Mouse (Mus musculus): ENCODE data around the gene Efcab11. TPM values are rescaled to one million over a fixed set of nuclear protein-coding genes. Genes with fewer than 3 reads are reported as not detected.

Efcab11 gene
- 0.34 and 0.48 TPM in 2 replicates for polyA plus RNA-seq (2012; rRNA removed)

GRCm38 (mm10) chr12:99884269-99885261, at the start of gene Efcab11, which contains the start of gene Tdp1:
TSS of gene Efcab11 (minus strand) at chr12:99884439.
TSS of gene Tdp1 (plus strand) at chr12:99884517.
- under 1% methylated on average over 71 of the region's 73 CpGs for WGBS

GRCm38 (mm10) chr12:99933630-99934029, 49.4 kb upstream of the Efcab11 start:
- WGBS, result 64% methylated on average over 3 of the region's 3 CpGs
- no peak for DNase-seq
- Histone ChIP-seq H3K4me1 (ENCODE audit: control insufficient read depth, insufficient read depth, low read length) (no peaks in the 10 kb centered on the region), H3K4me3 (replicated peaks; ENCODE audit: extremely low read depth, low read depth, low read length) (no peak overlapping the region)
- no peak for TF ChIP-seq POLR2A (IDR thresholded peaks at IDR 0.05; ENCODE audit: borderline replicate concordance, extremely low read depth, low read depth, low read length)
- TF ChIP-seq CTCF (IDR thresholded peaks at IDR 0.05; ENCODE audit: insufficient read depth, low read length), result no peak

More at GRCm38 (mm10) chr12:99884269-99885261, at the start of gene Efcab11, which contains the start of gene Tdp1:
- H3K4me1 ChIP-seq (ENCODE audit: control insufficient read depth, insufficient read depth, low read length), result 0 out of 2 replicates have a peak, but pooled peaks cover 5% of the 10 kb centered on the region
- peak within 1 kb of the TSS; percentile 77 for H3K4me3 ChIP-seq (replicated peaks; ENCODE audit: extremely low read depth, low read depth, low read length)
- DNase-seq, result peak; percentile 88
- TF ChIP-seq CTCF (IDR thresholded peaks at IDR 0.05; ENCODE audit: insufficient read depth, low read length) (no peak), POLR2A (IDR thresholded peaks at IDR 0.05; ENCODE audit: borderline replicate concordance, extremely low read depth, low read depth, low read length) (0 out of 2 replicates have a peak, but pooled peaks have one; percentile 35)

GRCm38 (mm10) chr12:99932245-99932644, 48.0 kb upstream of the Efcab11 start:
- Histone ChIP-seq H3K4me3 (replicated peaks; ENCODE audit: extremely low read depth, low read depth, low read length) (no peak overlapping the region), H3K4me1 (ENCODE audit: control insufficient read depth, insufficient read depth, low read length) (no peaks in the 10 kb centered on the region)
- 91% methylated on average over 4 of the region's 4 CpGs for WGBS
- DNase-seq, result no peak
- TF ChIP-seq POLR2A (IDR thresholded peaks at IDR 0.05; ENCODE audit: borderline replicate concordance, extremely low read depth, low read depth, low read length) (no peak), CTCF (IDR thresholded peaks at IDR 0.05; ENCODE audit: insufficient read depth, low read length) (no peak)

DNA sequence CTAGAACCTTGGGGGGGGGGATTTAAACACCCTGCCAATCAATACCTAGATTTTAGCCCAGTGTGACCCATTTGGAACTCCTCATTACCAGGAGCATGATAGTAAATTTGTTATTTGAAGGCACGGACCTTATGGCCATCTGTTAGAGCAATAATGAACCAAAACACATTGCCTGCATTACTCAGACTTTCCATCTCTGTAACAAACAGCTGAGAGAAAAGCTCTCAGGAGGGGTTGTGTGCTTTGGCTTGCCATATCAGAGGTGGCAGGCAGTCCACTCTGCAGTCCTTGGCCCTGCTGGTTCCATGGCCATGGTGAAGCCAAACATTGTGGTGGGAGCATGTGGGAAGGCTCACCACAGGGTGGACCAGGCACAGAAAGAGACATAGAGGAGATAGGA, 44.9 kb upstream of the Efcab11 start:
- WGBS, result 81% methylated on average over 1 of the region's 1 CpGs
- no peak for DNase-seq
- no peak overlapping the region for H3K4me3 ChIP-seq (replicated peaks; ENCODE audit: extremely low read depth, low read depth, low read length)
- no peaks in the 10 kb centered on the region for H3K4me1 ChIP-seq (ENCODE audit: control insufficient read depth, insufficient read depth, low read length)
- TF ChIP-seq POLR2A (IDR thresholded peaks at IDR 0.05; ENCODE audit: borderline replicate concordance, extremely low read depth, low read depth, low read length) (no peak), CTCF (IDR thresholded peaks at IDR 0.05; ENCODE audit: insufficient read depth, low read length) (no peak)

DNA sequence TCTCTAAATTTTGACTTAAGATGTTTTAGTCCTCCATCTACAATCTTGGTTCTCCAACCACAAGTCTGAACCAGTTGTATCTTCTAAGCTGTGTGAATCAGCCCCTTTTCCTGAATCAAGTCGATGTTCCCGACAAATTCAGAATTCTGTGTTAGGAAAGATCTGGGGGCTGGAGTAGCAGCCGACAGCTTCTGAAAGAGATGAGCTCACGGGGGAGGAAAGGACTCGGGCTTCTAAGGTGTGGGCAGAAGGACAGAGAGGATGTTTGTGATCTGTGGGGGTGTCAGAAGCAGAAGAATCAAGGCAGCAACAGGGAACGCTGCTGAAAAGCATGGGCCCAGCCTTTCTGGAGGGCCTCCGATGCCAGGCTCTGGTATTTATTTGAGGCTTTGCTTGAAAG, 44.1 kb upstream of the Efcab11 start:
- TF ChIP-seq POLR2A (IDR thresholded peaks at IDR 0.05; ENCODE audit: borderline replicate concordance, extremely low read depth, low read depth, low read length) (no peak), CTCF (IDR thresholded peaks at IDR 0.05; ENCODE audit: insufficient read depth, low read length) (no peak)
- H3K4me3 ChIP-seq (replicated peaks; ENCODE audit: extremely low read depth, low read depth, low read length), result no peak overlapping the region
- H3K4me1 ChIP-seq (ENCODE audit: control insufficient read depth, insufficient read depth, low read length), result no peaks in the 10 kb centered on the region
- DNase-seq, result no peak
- WGBS, result 88% methylated on average over 7 of the region's 7 CpGs

- no peak for TF ChIP-seq POLR2A (IDR thresholded peaks at IDR 0.05; ENCODE audit: borderline replicate concordance, extremely low read depth, low read depth, low read length)
- no peak for TF ChIP-seq CTCF (IDR thresholded peaks at IDR 0.05; ENCODE audit: insufficient read depth, low read length)
Observed at GRCm38 (mm10) chr12:99923703-99924102, 39.5 kb upstream of the Efcab11 start.

GRCm38 (mm10) chr12:99923131-99923606, 38.9 kb upstream of the Efcab11 start:
- H3K4me1 ChIP-seq (ENCODE audit: control insufficient read depth, insufficient read depth, low read length), result no peaks in the 10 kb centered on the region
- no peak overlapping the region for H3K4me3 ChIP-seq (replicated peaks; ENCODE audit: extremely low read depth, low read depth, low read length)
- WGBS, result 75% methylated on average over 5 of the region's 5 CpGs
- DNase-seq, result no peak
- TF ChIP-seq CTCF (IDR thresholded peaks at IDR 0.05; ENCODE audit: insufficient read depth, low read length) (no peak), POLR2A (IDR thresholded peaks at IDR 0.05; ENCODE audit: borderline replicate concordance, extremely low read depth, low read depth, low read length) (no peak)

More at GRCm38 (mm10) chr12:99923703-99924102, 39.5 kb upstream of the Efcab11 start:
- H3K4me3 ChIP-seq (replicated peaks; ENCODE audit: extremely low read depth, low read depth, low read length), result no peak overlapping the region
- no peak for DNase-seq
- 87% methylated on average over 5 of the region's 5 CpGs for WGBS
- no peaks in the 10 kb centered on the region for H3K4me1 ChIP-seq (ENCODE audit: control insufficient read depth, insufficient read depth, low read length)

DNA sequence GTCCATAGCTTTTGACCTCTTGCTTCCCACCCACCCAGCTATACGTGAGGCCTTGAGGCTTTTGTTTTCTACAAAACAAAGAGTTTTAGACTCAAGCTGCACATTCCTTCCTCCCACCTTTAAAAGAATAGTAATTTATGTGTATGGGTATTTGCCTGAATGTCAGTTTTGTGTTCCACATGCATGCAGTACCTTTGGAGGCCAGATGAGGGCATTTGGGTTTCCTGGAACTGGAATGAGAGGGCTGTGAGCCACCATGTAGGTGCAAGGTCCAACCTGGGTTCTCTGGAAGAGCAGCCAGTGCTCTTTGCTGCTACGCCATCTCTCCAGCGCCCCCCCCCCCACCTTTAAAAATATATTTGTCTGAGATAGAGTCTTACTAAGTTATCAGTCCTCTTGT, 36.8 kb upstream of the Efcab11 start:
- H3K4me1 ChIP-seq (ENCODE audit: control insufficient read depth, insufficient read depth, low read length), result no peaks in the 10 kb centered on the region
- 89% methylated on average over 3 of the region's 3 CpGs for WGBS
- no peak overlapping the region for H3K4me3 ChIP-seq (replicated peaks; ENCODE audit: extremely low read depth, low read depth, low read length)
- TF ChIP-seq CTCF (IDR thresholded peaks at IDR 0.05; ENCODE audit: insufficient read depth, low read length) (peak; percentile 27; the same call in 1 of the 2 replicates), POLR2A (IDR thresholded peaks at IDR 0.05; ENCODE audit: borderline replicate concordance, extremely low read depth, low read depth, low read length) (no peak)
- DNase-seq, result no peak

GRCm38 (mm10) chr12:99919636-99920035, 35.4 kb upstream of the Efcab11 start:
- DNase-seq, result no peak
- no peak for TF ChIP-seq CTCF (IDR thresholded peaks at IDR 0.05; ENCODE audit: insufficient read depth, low read length)
- no peak for TF ChIP-seq POLR2A (IDR thresholded peaks at IDR 0.05; ENCODE audit: borderline replicate concordance, extremely low read depth, low read depth, low read length)
- Histone ChIP-seq H3K4me3 (replicated peaks; ENCODE audit: extremely low read depth, low read depth, low read length) (no peak overlapping the region), H3K4me1 (ENCODE audit: control insufficient read depth, insufficient read depth, low read length) (no peaks in the 10 kb centered on the region)
- 82% methylated on average over 3 of the region's 3 CpGs for WGBS

Data from lung, adult 2 months (tissue).